Mouse (Mus musculus): ENCODE results near the gene F2rl1. TPM values are rescaled to one million over a fixed set of nuclear protein-coding genes. Genes with fewer than 3 reads are reported as not detected.

F2rl1 gene
- polyA plus RNA-seq, 1 experiment, result not detected

DNA sequence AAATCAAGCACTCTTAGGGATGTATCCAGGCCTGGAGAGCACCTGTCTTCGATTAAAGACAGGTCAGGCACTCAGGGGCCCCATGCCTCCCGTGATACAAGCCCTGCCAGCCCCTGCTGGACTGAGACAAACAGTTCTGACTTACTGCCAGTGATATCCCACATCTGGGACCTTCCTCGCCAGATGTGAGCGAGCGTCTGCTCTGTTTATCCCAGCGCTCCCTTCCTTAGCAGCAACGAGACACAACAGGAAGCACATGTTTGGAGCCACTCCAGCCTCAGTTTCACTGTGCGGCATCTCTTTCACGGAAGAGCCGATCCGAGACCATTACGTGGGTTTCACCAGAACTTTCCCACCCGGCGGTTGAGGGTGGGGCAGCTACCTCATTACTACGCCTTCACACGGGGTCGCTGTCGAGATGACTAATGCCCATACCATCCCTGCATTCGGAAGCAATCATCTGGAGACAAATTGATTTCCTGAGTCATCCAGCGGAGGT is 23.3 kb upstream of the F2rl1 start:
- no peak for TF ChIP-seq POLR2AphosphoS2 (IDR thresholded peaks at IDR 0.05; ENCODE audit: insufficient read length, low read depth)
- TF ChIP-seq REST (IDR thresholded peaks at IDR 0.05; ENCODE audit: insufficient read depth, insufficient read length), result no peak
- no peak for TF ChIP-seq MAX (IDR thresholded peaks at IDR 0.05; ENCODE audit: low read depth)
- no peak for TF ChIP-seq E2F4 (IDR thresholded peaks at IDR 0.05; ENCODE audit: insufficient read depth)
- TF ChIP-seq CEBPB (IDR thresholded peaks at IDR 0.05; ENCODE audit: insufficient read depth, poor library complexity, severe bottlenecking), result no peak
- no peak for TF ChIP-seq TCF12 (IDR thresholded peaks at IDR 0.05; ENCODE audit: insufficient read depth, poor library complexity, severe bottlenecking)
- TF ChIP-seq TCF3 (IDR thresholded peaks at IDR 0.05; ENCODE audit: insufficient read length, low read depth), result no peak
- TF ChIP-seq MYOD1 (IDR thresholded peaks at IDR 0.05; ENCODE audit: control insufficient read depth in 1 of 3, insufficient read length in 2 of 3, low read depth in 2 of 3), result no peak
- TF ChIP-seq SRF (IDR thresholded peaks at IDR 0.05; ENCODE audit: control insufficient read depth, insufficient read length, low read depth), result no peak
- TF ChIP-seq MYOG (IDR thresholded peaks at IDR 0.05; ENCODE audit: control insufficient read depth in 1 of 3, insufficient read depth in 1 of 3, insufficient read length in 2 of 3, low read depth in 2 of 3), result no peak
- TF ChIP-seq USF1 (IDR thresholded peaks at IDR 0.05; ENCODE audit: low read depth), result no peak
- no peak for TF ChIP-seq POLR2A (IDR thresholded peaks at IDR 0.05; ENCODE audit: insufficient read length, low read depth)
- Histone ChIP-seq H3K4me2 (ENCODE audit: low read depth) (peak overlapping the region; percentile 72), H3ac (ENCODE audit: control insufficient read depth, insufficient read length) (no peak overlapping the region), H3K36me3 (ENCODE audit: control insufficient read depth, insufficient read depth) (no peaks in the 10 kb centered on the region), H3K27me3 (ENCODE audit: control insufficient read depth, insufficient read depth, insufficient read length) (no peaks in the 10 kb centered on the region), H3K4me3 (peak overlapping the region; percentile 21), H3K79me2 (ENCODE audit: control insufficient read depth, insufficient read depth) (no peaks in the 10 kb centered on the region)

GRCm38 (mm10) chr13:95547090-95547611 is 22.1 kb upstream of the F2rl1 start:
- Histone ChIP-seq H3K36me3 (ENCODE audit: control insufficient read depth, insufficient read depth) (no peaks in the 10 kb centered on the region), H3K4me2 (ENCODE audit: low read depth) (no peak overlapping the region), H3ac (ENCODE audit: control insufficient read depth, insufficient read length) (no peak overlapping the region), H3K79me2 (ENCODE audit: control insufficient read depth, insufficient read depth) (no peaks in the 10 kb centered on the region), H3K4me3 (no peak overlapping the region), H3K27me3 (ENCODE audit: control insufficient read depth, insufficient read depth, insufficient read length) (no peaks in the 10 kb centered on the region)
- TF ChIP-seq USF1 (IDR thresholded peaks at IDR 0.05; ENCODE audit: low read depth), result no peak
- no peak for TF ChIP-seq REST (IDR thresholded peaks at IDR 0.05; ENCODE audit: insufficient read depth, insufficient read length)
- no peak for TF ChIP-seq TCF3 (IDR thresholded peaks at IDR 0.05; ENCODE audit: insufficient read length, low read depth)
- no peak for TF ChIP-seq MAX (IDR thresholded peaks at IDR 0.05; ENCODE audit: low read depth)
- no peak for TF ChIP-seq CEBPB (IDR thresholded peaks at IDR 0.05; ENCODE audit: insufficient read depth, poor library complexity, severe bottlenecking)
- no peak for TF ChIP-seq E2F4 (IDR thresholded peaks at IDR 0.05; ENCODE audit: insufficient read depth)
- no peak for TF ChIP-seq TCF12 (IDR thresholded peaks at IDR 0.05; ENCODE audit: insufficient read depth, poor library complexity, severe bottlenecking)

GRCm38 (mm10) chr13:95546251-95546650 is 21.2 kb upstream of the F2rl1 start:
- no peaks in the 10 kb centered on the region for H3K79me2 ChIP-seq (ENCODE audit: control insufficient read depth, insufficient read depth)
- TF ChIP-seq MAX (IDR thresholded peaks at IDR 0.05; ENCODE audit: low read depth), result no peak
- TF ChIP-seq E2F4 (IDR thresholded peaks at IDR 0.05; ENCODE audit: insufficient read depth), result no peak
- TF ChIP-seq USF1 (IDR thresholded peaks at IDR 0.05; ENCODE audit: low read depth), result no peak
- TF ChIP-seq REST (IDR thresholded peaks at IDR 0.05; ENCODE audit: insufficient read depth, insufficient read length), result no peak
- TF ChIP-seq TCF12 (IDR thresholded peaks at IDR 0.05; ENCODE audit: insufficient read depth, poor library complexity, severe bottlenecking), result no peak
- TF ChIP-seq POLR2AphosphoS2 (IDR thresholded peaks at IDR 0.05; ENCODE audit: insufficient read length, low read depth), result no peak
- no peak for TF ChIP-seq CEBPB (IDR thresholded peaks at IDR 0.05; ENCODE audit: insufficient read depth, poor library complexity, severe bottlenecking)
- TF ChIP-seq POLR2A (IDR thresholded peaks at IDR 0.05; ENCODE audit: insufficient read length, low read depth), result no peak
- no peak for TF ChIP-seq MYOG (IDR thresholded peaks at IDR 0.05; ENCODE audit: control insufficient read depth in 1 of 3, insufficient read depth in 1 of 3, insufficient read length in 2 of 3, low read depth in 2 of 3)
- H3K27me3 ChIP-seq (ENCODE audit: control insufficient read depth, insufficient read depth, insufficient read length), result no peaks in the 10 kb centered on the region
- no peak overlapping the region for H3K4me2 ChIP-seq (ENCODE audit: low read depth)
- H3K4me3 ChIP-seq, result no peak overlapping the region
- H3K36me3 ChIP-seq (ENCODE audit: control insufficient read depth, insufficient read depth), result no peaks in the 10 kb centered on the region
- H3ac ChIP-seq (ENCODE audit: control insufficient read depth, insufficient read length), result no peak overlapping the region

GRCm38 (mm10) chr13:95545729-95546186 is 20.7 kb upstream of the F2rl1 start:
- Histone ChIP-seq H3K79me2 (ENCODE audit: control insufficient read depth, insufficient read depth) (no peaks in the 10 kb centered on the region), H3K36me3 (ENCODE audit: control insufficient read depth, insufficient read depth) (no peaks in the 10 kb centered on the region), H3K27me3 (ENCODE audit: control insufficient read depth, insufficient read depth, insufficient read length) (no peaks in the 10 kb centered on the region), H3K4me3 (no peak overlapping the region), H3ac (ENCODE audit: control insufficient read depth, insufficient read length) (no peak overlapping the region), H3K4me2 (ENCODE audit: low read depth) (no peak overlapping the region)
- TF ChIP-seq E2F4 (IDR thresholded peaks at IDR 0.05; ENCODE audit: insufficient read depth) (no peak), POLR2A (IDR thresholded peaks at IDR 0.05; ENCODE audit: insufficient read length, low read depth) (no peak), POLR2AphosphoS2 (IDR thresholded peaks at IDR 0.05; ENCODE audit: insufficient read length, low read depth) (no peak), TCF3 (IDR thresholded peaks at IDR 0.05; ENCODE audit: insufficient read length, low read depth) (peak; percentile 53), MYOD1 (IDR thresholded peaks at IDR 0.05; ENCODE audit: control insufficient read depth in 1 of 3, insufficient read length in 2 of 3, low read depth in 2 of 3) (peak in 2 of 3 experiments; percentile 75 to 85), MYOG (IDR thresholded peaks at IDR 0.05; ENCODE audit: control insufficient read depth in 1 of 3, insufficient read depth in 1 of 3, insufficient read length in 2 of 3, low read depth in 2 of 3) (peak in 2 of 3 experiments; percentile 40 to 63), TCF12 (IDR thresholded peaks at IDR 0.05; ENCODE audit: insufficient read depth, poor library complexity, severe bottlenecking) (peak; percentile 85), CEBPB (IDR thresholded peaks at IDR 0.05; ENCODE audit: insufficient read depth, poor library complexity, severe bottlenecking) (0 out of 2 replicates have a peak, but pooled peaks have one; percentile 17), USF1 (IDR thresholded peaks at IDR 0.05; ENCODE audit: low read depth) (no peak)

GRCm38 (mm10) chr13:95538021-95538420 is 13.0 kb upstream of the F2rl1 start:
- Histone ChIP-seq H3K4me3 (no peak overlapping the region), H3K4me2 (ENCODE audit: low read depth) (no peak overlapping the region), H3K27me3 (ENCODE audit: control insufficient read depth, insufficient read depth, insufficient read length) (no peaks in the 10 kb centered on the region), H3ac (ENCODE audit: control insufficient read depth, insufficient read length) (no peak overlapping the region), H3K79me2 (ENCODE audit: control insufficient read depth, insufficient read depth) (no peaks in the 10 kb centered on the region), H3K36me3 (ENCODE audit: control insufficient read depth, insufficient read depth) (no peaks in the 10 kb centered on the region)
- no peak for TF ChIP-seq MYOG (IDR thresholded peaks at IDR 0.05; ENCODE audit: control insufficient read depth in 1 of 3, insufficient read depth in 1 of 3, insufficient read length in 2 of 3, low read depth in 2 of 3)
- no peak for TF ChIP-seq POLR2A (IDR thresholded peaks at IDR 0.05; ENCODE audit: insufficient read length, low read depth)
- TF ChIP-seq MAX (IDR thresholded peaks at IDR 0.05; ENCODE audit: low read depth), result no peak
- TF ChIP-seq E2F4 (IDR thresholded peaks at IDR 0.05; ENCODE audit: insufficient read depth), result no peak
- no peak for TF ChIP-seq USF1 (IDR thresholded peaks at IDR 0.05; ENCODE audit: low read depth)
- TF ChIP-seq SRF (IDR thresholded peaks at IDR 0.05; ENCODE audit: control insufficient read depth, insufficient read length, low read depth), result no peak
- no peak for TF ChIP-seq TCF12 (IDR thresholded peaks at IDR 0.05; ENCODE audit: insufficient read depth, poor library complexity, severe bottlenecking)
- TF ChIP-seq TCF3 (IDR thresholded peaks at IDR 0.05; ENCODE audit: insufficient read length, low read depth), result no peak
- TF ChIP-seq REST (IDR thresholded peaks at IDR 0.05; ENCODE audit: insufficient read depth, insufficient read length), result no peak
- TF ChIP-seq POLR2AphosphoS2 (IDR thresholded peaks at IDR 0.05; ENCODE audit: insufficient read length, low read depth), result no peak
- TF ChIP-seq MYOD1 (IDR thresholded peaks at IDR 0.05; ENCODE audit: control insufficient read depth in 1 of 3, insufficient read length in 2 of 3, low read depth in 2 of 3), result no peak
- no peak for TF ChIP-seq CEBPB (IDR thresholded peaks at IDR 0.05; ENCODE audit: insufficient read depth, poor library complexity, severe bottlenecking)
